Comparison of ENCODE assay signal across 8 mouse cellular contexts in the genomic region with DNA sequence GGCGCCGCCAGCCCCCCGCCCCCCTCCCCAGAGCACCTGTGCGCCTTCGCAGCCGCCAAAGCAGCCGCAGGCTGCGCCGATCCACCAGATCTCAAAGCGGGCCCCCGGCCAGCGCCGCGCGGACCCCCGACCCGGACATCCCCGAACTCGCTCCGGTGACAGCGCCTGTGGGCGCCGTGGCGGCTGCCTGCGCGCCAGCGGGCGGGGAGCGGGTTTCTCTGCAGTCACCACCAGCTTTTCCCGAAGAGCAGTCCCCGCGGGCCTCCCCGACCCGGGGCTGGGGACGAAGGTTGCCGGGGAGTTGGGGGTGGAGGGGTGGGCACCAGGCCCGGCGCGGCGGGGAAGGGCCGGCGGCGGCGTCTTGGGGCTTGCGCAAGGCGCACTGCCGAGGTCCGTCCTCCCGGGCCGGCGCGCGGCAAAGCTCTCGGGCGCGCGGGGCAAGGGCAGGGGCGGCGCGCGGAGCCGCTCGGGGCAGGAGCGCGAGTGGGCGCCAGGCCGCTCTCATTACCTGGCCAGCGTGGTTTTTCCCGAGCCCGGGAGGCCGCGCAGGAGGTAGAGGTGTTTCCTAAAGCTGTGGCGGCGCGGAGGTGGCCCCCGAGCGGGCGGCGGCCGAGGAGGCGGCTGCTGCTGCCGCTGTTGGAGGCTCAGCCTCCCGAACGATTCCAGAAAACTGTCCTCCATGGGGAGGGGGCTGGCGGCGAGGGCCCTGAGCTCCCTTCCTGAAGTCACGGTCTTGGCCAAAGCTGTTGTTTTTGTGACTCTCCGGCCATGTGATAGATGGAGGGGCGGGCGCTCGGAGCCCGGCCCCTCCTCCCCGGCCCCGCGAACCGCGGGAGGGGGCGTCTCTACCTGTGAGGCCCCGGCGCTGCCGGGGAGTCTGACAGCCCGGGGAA. TPM values are rescaled to one million over a fixed set of nuclear protein-coding genes. Genes with fewer than 3 reads are reported as not detected.
DNase-seq lines count a peak whose midpoint lies in the region; ATAC-seq and TF ChIP-seq lines count a peak whose summit lies in the region.

No protein-coding gene starts in this region.

- WGBS in hindbrain, postnatal 0 days, result under 1% methylated on average over 55 of the region's 102 CpGs

- no peaks in the 10 kb centered on the region for H3K27me3 ChIP-seq in hindbrain, postnatal 0 days (ENCODE audit: insufficient read depth, low read length)
- H3K27me3 ChIP-seq in megakaryocyte, embryonic 14.5 days (replicated peaks), result peaks cover 31% of the 10 kb centered on the region

- H3K9ac ChIP-seq in hindbrain, postnatal 0 days (replicated peaks; ENCODE audit: low read length), result peak overlapping the region; percentile 83

- peak overlapping the region; percentile 82 for H3K27ac ChIP-seq in gastrocnemius, adult 2 months
- H3K27ac ChIP-seq in hindbrain, postnatal 0 days, result peak overlapping the region; percentile 81

- ATAC-seq in hindbrain, postnatal 0 days, result peak; percentile 87

- no peaks in the 10 kb centered on the region for H3K4me1 ChIP-seq in hindbrain, postnatal 0 days (ENCODE audit: insufficient read depth, low read length)
- H3K4me1 ChIP-seq in megakaryocyte, embryonic 14.5 days, result peaks cover 51% of the 10 kb centered on the region

- no peaks in the 10 kb centered on the region for H3K36me3 ChIP-seq in hindbrain, postnatal 0 days (ENCODE audit: insufficient read depth, low read length)
- H3K36me3 ChIP-seq in megakaryocyte, embryonic 14.5 days (replicated peaks; ENCODE audit: low read length), result peaks cover 2% of the 10 kb centered on the region

- H3K9me3 ChIP-seq in hindbrain, postnatal 0 days (ENCODE audit: low read length), result no peaks in the 10 kb centered on the region
- no peaks in the 10 kb centered on the region for H3K9me3 ChIP-seq in megakaryocyte, embryonic 14.5 days

- no peak for TF ChIP-seq CTCF in gastrocnemius, adult 2 months (IDR thresholded peaks at IDR 0.05)
- no peak for TF ChIP-seq CTCF in hindbrain, postnatal 0 days (IDR thresholded peaks at IDR 0.05; ENCODE audit: low read depth)

- H3K4me2 ChIP-seq in hindbrain, postnatal 0 days (ENCODE audit: low read depth, low read length), result peak overlapping the region; percentile 92

- peak; percentile 70 for DNase-seq in NIH3T3 (ENCODE audit: low read depth)
- peak; percentile 81 to 82 for DNase-seq in cerebellum, postnatal 10 days
- DNase-seq in gastrocnemius, adult 2 months, result peak; percentile 67
- peak; percentile 81 for DNase-seq in hindbrain, postnatal 0 days (ENCODE audit: low spot score)
- DNase-seq in left cerebral cortex, postnatal 14 days (ENCODE audit: low spot score in 2 of 2), result peak; percentile 52 to 56
- DNase-seq in right cerebral cortex, postnatal 14 days, result peak; percentile 66
- peak; percentile 69 for DNase-seq in yolk sac, embryonic 10.5 days (ENCODE audit: low spot score)

- intact Hi-C loops in gastrocnemius, adult 2 months (cut with DNase I), result no loop called here
- intact Hi-C loops in left cerebral cortex, postnatal 14 days (cut with DNase I), result no loop called here

- H3K4me3 ChIP-seq in gastrocnemius, adult 2 months, result peak overlapping the region; percentile 82
- H3K4me3 ChIP-seq in hindbrain, postnatal 0 days (ENCODE audit: low read length), result peak overlapping the region; percentile 91
- H3K4me3 ChIP-seq in megakaryocyte, embryonic 14.5 days (replicated peaks), result peak overlapping the region; percentile 91

RNA-seq across cellular contexts. Expression of a gene that starts 3.0 kb away (rescaled TPM):
- total RNA-seq in gastrocnemius, adult 2 months (2021), result 1 to 10 TPM; 3.0 to 3.8 TPM
- total RNA-seq in hindbrain, postnatal 0 days (2014; rRNA removed), result 14.1 and 21.6 TPM in 2 replicates
- polyA plus RNA-seq in hindbrain, postnatal 0 days (2015; fragmentation: Nextera tagmentation; extraction: Ambion mirVana), result 33.3 and 34.5 TPM in 2 replicates
- total RNA-seq in left cerebral cortex, postnatal 14 days (2021), result 10 to 100 TPM; 36.8 to 39.5 TPM
- 3.3 and 5.9 TPM in 2 replicates for polyA plus RNA-seq in megakaryocyte, embryonic 14.5 days (2012; ENCODE audit: insufficient read depth, low replicate concordance)

Comparison
In these comparisons a context has a peak if more than half of its experiments do, and no peak if none do; other contexts are left out.
1. Peak in every context shown above with its lines: DNase-seq, ATAC-seq, H3K4me3 ChIP-seq and H3K27ac ChIP-seq.